In genomic region chr12:54443285-54443684, GRCm38 (mm10) we compare ENCODE assay signal across 11 mouse cellular contexts.
DNase-seq lines count a peak whose midpoint lies in the region; ATAC-seq lines count a peak whose summit lies in the region.
"Had no signal": no experiment of that assay in that cellular context is flagged by ENCODE, and none has a peak within 500 bp of the region (broad histone marks: within the 10 kb centered on the region; RNA-seq: fewer than 3 reads in every experiment).

No protein-coding gene starts in this region.

- 46% methylated on average over 2 of the region's 2 CpGs for WGBS in heart, embryonic 15.5 days

- no peak overlapping the region for H3K27ac ChIP-seq in heart, embryonic 15.5 days
- H3K27ac ChIP-seq: forebrain, embryonic 15.5 days had no signal

- peak; percentile 53 for ATAC-seq in heart, embryonic 15.5 days (replicated peaks; ENCODE audit: insufficient number of reproducible peaks, insufficient read depth, low FRiP score, low read depth)
- no peak for ATAC-seq in CD4-positive, CD25-positive, alpha-beta regulatory T cell, adult 4 months
- ATAC-seq: forebrain, embryonic 15.5 days had no signal

- no peaks in the 10 kb centered on the region for H3K9me3 ChIP-seq in heart, embryonic 15.5 days (replicated peaks)
- H3K9me3 ChIP-seq: forebrain, embryonic 15.5 days; megakaryocyte, embryonic 14.5 days had no signal

- no peak overlapping the region for H3K4me2 ChIP-seq in heart, embryonic 15.5 days
- H3K4me2 ChIP-seq: forebrain, embryonic 15.5 days had no signal

- no peak overlapping the region for H3K9ac ChIP-seq in heart, embryonic 15.5 days
- H3K9ac ChIP-seq: forebrain, embryonic 15.5 days had no signal

- H3K27me3 ChIP-seq in heart, embryonic 15.5 days = no peaks in the 10 kb centered on the region
- H3K27me3 ChIP-seq: forebrain, embryonic 15.5 days had no signal

- H3K4me1 ChIP-seq in heart, embryonic 15.5 days (replicated peaks) = peaks cover 10% of the 10 kb centered on the region
- H3K4me1 ChIP-seq: megakaryocyte, embryonic 14.5 days had no signal

- DNase-seq in urinary bladder, postnatal 14 days (ENCODE audit: low spot score) = peak; percentile 6
- DNase-seq in urinary bladder, postnatal 25 days (ENCODE audit: low spot score) = no peak
- DNase-seq in kidney, postnatal 36 days = peak; percentile 57 to 67
- DNase-seq in spleen, adult 12 weeks (ENCODE audit: low spot score) = no peak
- DNase-seq in ovary, postnatal 14 days (ENCODE audit: low spot score) = no peak
- DNase-seq: right cerebral cortex, postnatal 4 days had no signal

- no peaks in the 10 kb centered on the region for H3K36me3 ChIP-seq in heart, embryonic 15.5 days
- H3K36me3 ChIP-seq: forebrain, embryonic 15.5 days; G1E had no signal

- no peak overlapping the region for H3K4me3 ChIP-seq in heart, embryonic 15.5 days
- H3K4me3 ChIP-seq: forebrain, embryonic 15.5 days; megakaryocyte, embryonic 14.5 days had no signal

Comparison
In these comparisons a context has a peak if more than half of its experiments do, and no peak if none do; other contexts are left out.
1. DNase-seq: peak in urinary bladder, postnatal 14 days (single experiment) and kidney, postnatal 36 days (2 of 2); none in urinary bladder, postnatal 25 days (single experiment), spleen, adult 12 weeks (single experiment) and ovary, postnatal 14 days (single experiment).